Mouse (Mus musculus): ENCODE measurements at regions not wholly inside any gene's neighbourhood (a gene's known extent, or its start where the extent isn't known, plus 50 kb on each side); places are given as distances from the start of the nearest gene placed in this dataset.
"Not testable (repeated sequence)": the region's sequence is repeated elsewhere in the genome, so short reads cannot be mapped to it uniquely, and the experiment has no call there.

GRCm38 (mm10) chr15:3720668-3721340 lies 137.5 kb upstream of the Ghr start:
- Histone ChIP-seq H3K36me3 (ENCODE audit: control insufficient read depth, insufficient read depth, low read length) (no peaks in the 10 kb centered on the region), H3K4me3 (ENCODE audit: low read depth, low read length) (no peak overlapping the region), H3K27ac (ENCODE audit: low read length) (no peak overlapping the region), H3K9ac (replicated peaks; ENCODE audit: low read depth, low read length) (no peak overlapping the region), H3K9me3 (ENCODE audit: control insufficient read depth, low read depth, low read length) (no peaks in the 10 kb centered on the region), H3K4me2 (replicated peaks; ENCODE audit: low read depth, low read length) (no peak overlapping the region), H3K4me1 (ENCODE audit: control insufficient read depth, insufficient read depth, low read length) (no peaks in the 10 kb centered on the region), H3K27me3 (ENCODE audit: control insufficient read depth, insufficient read depth, low read length) (no peaks in the 10 kb centered on the region)
- 78% methylated on average over 6 of the region's 6 CpGs for WGBS
- ATAC-seq (ENCODE audit: insufficient number of reproducible peaks, insufficient read depth, low FRiP score, low read depth) = no peak

GRCm38 (mm10) chr15:3711764-3712163 lies 128.5 kb upstream of the Ghr start:
- Histone ChIP-seq H3K27me3 (ENCODE audit: control insufficient read depth, insufficient read depth, low read length) (no peaks in the 10 kb centered on the region), H3K9ac (replicated peaks; ENCODE audit: low read depth, low read length) (no peak overlapping the region), H3K9me3 (ENCODE audit: control insufficient read depth, low read depth, low read length) (no peaks in the 10 kb centered on the region), H3K4me1 (ENCODE audit: control insufficient read depth, insufficient read depth, low read length) (no peaks in the 10 kb centered on the region), H3K36me3 (ENCODE audit: control insufficient read depth, insufficient read depth, low read length) (no peaks in the 10 kb centered on the region), H3K27ac (ENCODE audit: low read length) (no peak overlapping the region), H3K4me3 (ENCODE audit: low read depth, low read length) (no peak overlapping the region), H3K4me2 (replicated peaks; ENCODE audit: low read depth, low read length) (no peak overlapping the region)
- WGBS = 90% methylated on average over 1 of the region's 1 CpGs
- ATAC-seq (ENCODE audit: insufficient number of reproducible peaks, insufficient read depth, low FRiP score, low read depth) = no peak

DNA sequence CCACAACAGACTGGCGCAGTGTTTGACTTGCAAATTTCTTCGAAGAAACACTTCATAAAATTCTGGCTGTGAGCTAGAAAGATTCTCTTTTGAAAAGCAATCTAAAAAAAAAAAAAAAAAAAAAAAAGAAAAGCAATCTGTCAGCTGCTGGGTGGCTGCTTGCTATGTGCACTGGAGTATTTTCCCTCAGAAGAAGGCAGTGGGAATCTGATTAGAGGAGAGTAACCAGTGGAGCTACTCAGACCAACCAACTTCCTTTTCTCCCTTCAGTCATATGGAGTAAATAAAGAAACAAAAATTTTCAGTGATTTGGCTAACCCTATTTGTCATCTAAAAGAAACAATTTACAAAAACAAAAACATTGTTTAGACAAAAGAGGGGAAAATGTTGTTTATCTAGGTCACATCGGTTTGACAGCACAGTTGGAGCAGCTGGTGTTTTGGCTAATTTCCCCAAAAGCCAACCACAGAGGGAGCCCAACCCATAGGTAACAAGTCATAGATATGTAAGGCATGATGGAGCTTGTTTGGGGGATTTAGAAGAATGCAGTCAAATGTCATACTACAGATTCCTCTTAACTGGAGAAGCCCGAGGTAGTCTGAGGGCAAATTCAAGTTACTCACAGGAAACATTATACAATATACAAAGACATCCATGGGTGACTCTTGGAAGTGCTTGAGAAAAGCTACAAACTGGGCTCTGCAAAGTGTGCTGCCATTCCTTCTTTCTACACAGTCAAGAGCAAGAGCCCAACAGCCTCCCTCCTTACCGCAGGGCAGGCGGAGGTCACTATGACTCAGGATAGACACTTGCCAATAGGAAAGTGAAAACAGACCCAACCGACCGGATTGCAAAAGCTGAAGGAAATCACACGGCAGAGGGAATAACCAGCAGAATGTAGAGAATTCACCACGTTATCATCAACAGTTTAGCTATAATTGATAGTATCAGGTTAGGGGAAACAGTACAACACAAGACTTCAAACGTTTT lies 124.1 kb upstream of the Ghr start:
- H3K4me2 ChIP-seq (replicated peaks; ENCODE audit: low read depth, low read length) = no peak overlapping the region
- H3K4me1 ChIP-seq (ENCODE audit: control insufficient read depth, insufficient read depth, low read length) = no peaks in the 10 kb centered on the region
- H3K4me3 ChIP-seq (ENCODE audit: low read depth, low read length) = no peak overlapping the region
- no peak overlapping the region; the same call in 1 of the 2 replicates for H3K27ac ChIP-seq (ENCODE audit: low read length)
- no peak overlapping the region for H3K9ac ChIP-seq (replicated peaks; ENCODE audit: low read depth, low read length)
- no peak for ATAC-seq (ENCODE audit: insufficient number of reproducible peaks, insufficient read depth, low FRiP score, low read depth)
- H3K9me3 ChIP-seq (ENCODE audit: control insufficient read depth, low read depth, low read length) = no peaks in the 10 kb centered on the region
- H3K27me3 ChIP-seq (ENCODE audit: control insufficient read depth, insufficient read depth, low read length) = no peaks in the 10 kb centered on the region
- H3K36me3 ChIP-seq (ENCODE audit: control insufficient read depth, insufficient read depth, low read length) = no peaks in the 10 kb centered on the region
- 65% methylated on average over 11 of the region's 11 CpGs for WGBS

GRCm38 (mm10) chr15:3699234-3699814 lies 116.0 kb upstream of the Ghr start:
- Histone ChIP-seq H3K9me3 (ENCODE audit: control insufficient read depth, low read depth, low read length) (no peaks in the 10 kb centered on the region), H3K36me3 (ENCODE audit: control insufficient read depth, insufficient read depth, low read length) (no peaks in the 10 kb centered on the region), H3K27me3 (ENCODE audit: control insufficient read depth, insufficient read depth, low read length) (no peaks in the 10 kb centered on the region), H3K9ac (replicated peaks; ENCODE audit: low read depth, low read length) (no peak overlapping the region), H3K4me1 (ENCODE audit: control insufficient read depth, insufficient read depth, low read length) (no peaks in the 10 kb centered on the region), H3K4me3 (ENCODE audit: low read depth, low read length) (no peak overlapping the region), H3K4me2 (replicated peaks; ENCODE audit: low read depth, low read length) (no peak overlapping the region), H3K27ac (ENCODE audit: low read length) (peak overlapping the region; percentile 81)
- ATAC-seq (ENCODE audit: insufficient number of reproducible peaks, insufficient read depth, low FRiP score, low read depth) = no peak
- WGBS = 53% methylated on average over 4 of the region's 4 CpGs

- H3K4me3 ChIP-seq (ENCODE audit: low read depth, low read length) = no peak overlapping the region
- H3K9ac ChIP-seq (replicated peaks; ENCODE audit: low read depth, low read length) = no peak overlapping the region
- ATAC-seq (ENCODE audit: insufficient number of reproducible peaks, insufficient read depth, low FRiP score, low read depth) = no peak
- no peaks in the 10 kb centered on the region for H3K4me1 ChIP-seq (ENCODE audit: control insufficient read depth, insufficient read depth, low read length)
- no peaks in the 10 kb centered on the region for H3K27me3 ChIP-seq (ENCODE audit: control insufficient read depth, insufficient read depth, low read length)
- H3K36me3 ChIP-seq (ENCODE audit: control insufficient read depth, insufficient read depth, low read length) = no peaks in the 10 kb centered on the region
- no peak overlapping the region for H3K27ac ChIP-seq (ENCODE audit: low read length)
- H3K9me3 ChIP-seq (ENCODE audit: control insufficient read depth, low read depth, low read length) = no peaks in the 10 kb centered on the region
- WGBS = 66% methylated on average over 1 of the region's 1 CpGs
- no peak overlapping the region for H3K4me2 ChIP-seq (replicated peaks; ENCODE audit: low read depth, low read length)
Measured at GRCm38 (mm10) chr15:3685254-3685653, 102.0 kb upstream of the Ghr start.

- H3K27me3 ChIP-seq (ENCODE audit: control insufficient read depth, insufficient read depth, low read length); H3K27ac ChIP-seq (ENCODE audit: low read length); H3K4me3 ChIP-seq (ENCODE audit: low read depth, low read length); H3K4me2 ChIP-seq (replicated peaks; ENCODE audit: low read depth, low read length); H3K9me3 ChIP-seq (ENCODE audit: control insufficient read depth, low read depth, low read length); H3K36me3 ChIP-seq (ENCODE audit: control insufficient read depth, insufficient read depth, low read length); H3K4me1 ChIP-seq (ENCODE audit: control insufficient read depth, insufficient read depth, low read length); ATAC-seq (ENCODE audit: insufficient number of reproducible peaks, insufficient read depth, low FRiP score, low read depth); H3K9ac ChIP-seq (replicated peaks; ENCODE audit: low read depth, low read length): not testable (repeated sequence)
- WGBS = 48% methylated on average over 4 of the region's 4 CpGs
Measured at GRCm38 (mm10) chr15:3677026-3677425, 93.7 kb upstream of the Ghr start.

- 91% methylated on average over 2 of the region's 2 CpGs for WGBS
- no peak for ATAC-seq (ENCODE audit: insufficient number of reproducible peaks, insufficient read depth, low FRiP score, low read depth)
- H3K9ac ChIP-seq (replicated peaks; ENCODE audit: low read depth, low read length) = no peak overlapping the region
Measured at GRCm38 (mm10) chr15:3672586-3672985, 89.3 kb upstream of the Ghr start.

DNA sequence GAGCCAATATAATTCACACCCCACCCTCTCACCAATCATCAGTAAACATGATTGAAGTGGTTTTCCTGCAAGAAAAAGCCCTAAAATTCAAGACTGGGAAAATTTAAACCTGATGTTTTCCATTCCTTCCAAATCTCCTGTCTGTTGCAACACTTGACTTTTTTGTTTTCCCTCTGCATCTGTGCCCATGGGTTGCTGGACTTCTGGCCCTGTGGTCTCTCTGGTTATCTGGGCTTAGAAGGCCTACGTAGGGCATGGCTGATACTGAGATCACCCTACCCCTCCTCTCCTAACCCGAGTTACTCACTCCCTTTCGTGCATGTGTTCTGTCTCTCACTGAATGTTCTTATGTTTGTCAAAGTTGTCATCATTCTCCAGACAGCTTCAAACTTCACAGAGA lies 87.9 kb upstream of the Ghr start:
- no peaks in the 10 kb centered on the region for H3K36me3 ChIP-seq (ENCODE audit: control insufficient read depth, insufficient read depth, low read length)
- no peaks in the 10 kb centered on the region for H3K27me3 ChIP-seq (ENCODE audit: control insufficient read depth, insufficient read depth, low read length)
- no peak for ATAC-seq (ENCODE audit: insufficient number of reproducible peaks, insufficient read depth, low FRiP score, low read depth)
- 76% methylated on average over 3 of the region's 3 CpGs for WGBS
- no peak overlapping the region for H3K9ac ChIP-seq (replicated peaks; ENCODE audit: low read depth, low read length)
- H3K4me2 ChIP-seq (replicated peaks; ENCODE audit: low read depth, low read length) = no peak overlapping the region
- H3K9me3 ChIP-seq (ENCODE audit: control insufficient read depth, low read depth, low read length) = no peaks in the 10 kb centered on the region
- H3K27ac ChIP-seq (ENCODE audit: low read length) = no peak overlapping the region
- no peak overlapping the region for H3K4me3 ChIP-seq (ENCODE audit: low read depth, low read length)
- no peaks in the 10 kb centered on the region for H3K4me1 ChIP-seq (ENCODE audit: control insufficient read depth, insufficient read depth, low read length)

More at GRCm38 (mm10) chr15:3672586-3672985, 89.3 kb upstream of the Ghr start:
- Histone ChIP-seq H3K4me2 (replicated peaks; ENCODE audit: low read depth, low read length) (no peak overlapping the region), H3K27me3 (ENCODE audit: control insufficient read depth, insufficient read depth, low read length) (no peaks in the 10 kb centered on the region), H3K36me3 (ENCODE audit: control insufficient read depth, insufficient read depth, low read length) (no peaks in the 10 kb centered on the region), H3K4me1 (ENCODE audit: control insufficient read depth, insufficient read depth, low read length) (no peaks in the 10 kb centered on the region), H3K9me3 (ENCODE audit: control insufficient read depth, low read depth, low read length) (no peaks in the 10 kb centered on the region), H3K4me3 (ENCODE audit: low read depth, low read length) (no peak overlapping the region), H3K27ac (ENCODE audit: low read length) (no peak overlapping the region)
